Mouse (Mus musculus) hindbrain, embryonic 12.5 days (tissue): ENCODE data around the gene Reln. TPM values are rescaled to one million over a fixed set of nuclear protein-coding genes. Genes with fewer than 3 reads are reported as not detected.

Experiments
- ATAC-seq: fragments of 200-750 bp; cut with Nextera tagmentation; 2 replicates; pipeline ENCODE4 v1.8.0; 2017; ENCODE audit warnings: moderate TSS enrichment; ENCODE audit not compliant: low FRiP score
- H3K27ac ChIP-seq: fragments of 300-500 bp; sonication (generic); 2 replicates; pipeline ENCODE4 v1.5.1; 2016; ENCODE audit warnings: mild to moderate bottlenecking
- H3K27me3 ChIP-seq: fragments of 300-500 bp; sonication (generic); 2 replicates; pipeline ENCODE4 v1.6.1; 2016; ENCODE audit warnings: mild to moderate bottlenecking
- H3K36me3 ChIP-seq: fragments of 300-500 bp; sonication (generic); 2 replicates; pipeline ENCODE4 v1.6.1; 2016; ENCODE audit warnings: mild to moderate bottlenecking
- H3K4me1 ChIP-seq: fragments of 300-500 bp; sonication (generic); 2 replicates; pipeline ENCODE4 v1.6.1; 2016
- H3K4me2 ChIP-seq: fragments of 300-500 bp; sonication (generic); replicated peaks from 2 replicates; pipeline ENCODE4 v1.6.1; 2016; ENCODE audit warnings: mild to moderate bottlenecking
- H3K4me3 ChIP-seq: fragments of 300-500 bp; sonication (generic); 2 replicates; pipeline ENCODE4 v1.5.1; 2016; ENCODE audit warnings: mild to moderate bottlenecking
- H3K9ac ChIP-seq: fragments of 300-500 bp; sonication (generic); 2 replicates; pipeline ENCODE4 v1.6.1; 2016; ENCODE audit warnings: mild to moderate bottlenecking, moderate library complexity
- H3K9me3 ChIP-seq: fragments of 300-500 bp; sonication (generic); replicated peaks from 2 replicates; pipeline ENCODE4 v1.6.1; 2016; ENCODE audit warnings: mild to moderate bottlenecking
- WGBS: fragments of 180-500 bp; shearing (Covaris S2); methylation state at CpG from one replicate; pipeline ENCODE4 v1.1.7; 2016; 5-methylcytosine and 5-hydroxymethylcytosine counted together
- polyA plus RNA-seq: library from polyadenylated mRNA; unstranded; fragments of >200 nt; fragmentation: Nextera tagmentation; extraction: Ambion mirVana; gene quantifications from 2 replicates; pipeline ENCODE4 v1.2.1, GENCODE M21; 2016

Reln gene
- polyA plus RNA-seq, 1 experiment from 2014 or later = 12.9 TPM

DNA sequence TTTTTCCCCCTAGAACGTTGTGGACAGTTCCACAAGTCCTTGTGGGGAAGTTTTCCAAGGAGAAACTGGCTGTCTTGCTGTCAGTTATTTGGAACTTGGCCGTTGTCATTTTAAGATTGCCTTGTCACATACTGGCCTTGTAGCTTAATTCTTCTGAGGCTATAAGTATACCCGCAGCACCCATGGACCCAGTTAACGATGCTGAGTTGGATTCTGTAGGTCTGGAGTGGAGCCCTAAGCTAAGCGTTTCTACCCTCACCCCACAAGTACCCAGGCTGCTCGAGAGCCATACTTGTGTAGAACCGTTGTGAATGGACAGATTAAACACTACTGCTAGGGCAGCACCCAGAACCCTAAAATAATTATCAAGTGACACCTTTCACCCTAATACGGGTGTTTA lies 477.8 kb downstream of the Reln start:
- peak overlapping the region; percentile 51; the same call in 1 of the 2 replicates for H3K4me2 ChIP-seq
- ATAC-seq = no peak
- 71% methylated on average over 8 of the region's 8 CpGs for WGBS

DNA sequence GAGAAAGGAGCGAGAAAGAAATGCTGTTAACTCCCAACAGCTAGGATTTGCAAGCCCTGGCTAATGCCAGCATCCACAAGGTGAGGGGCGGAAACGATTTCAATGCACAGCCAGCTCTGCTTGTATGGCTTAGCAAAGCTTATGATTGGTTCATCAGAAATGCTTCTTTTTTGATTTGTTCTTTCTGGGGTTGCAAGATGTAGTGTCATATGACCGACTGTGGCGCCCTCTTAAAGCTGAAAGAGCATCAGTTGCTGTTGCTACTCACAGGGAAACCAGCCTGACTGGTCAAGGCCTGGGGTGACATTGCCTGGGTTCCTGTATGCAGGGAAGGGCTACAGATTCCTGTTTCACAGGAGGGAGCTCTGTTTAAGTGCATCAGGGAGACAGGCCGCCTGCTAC lies 478.2 kb downstream of the Reln start:
- Histone ChIP-seq H3K4me2 (peak overlapping the region; percentile 51), H3K27me3 (peaks cover 8% of the 10 kb centered on the region), H3K27ac (no peak overlapping the region), H3K4me1 (peaks cover 11% of the 10 kb centered on the region), H3K4me3 (peak overlapping the region; percentile 15; the same call in 1 of the 2 replicates), H3K9ac (no peak overlapping the region), H3K9me3 (no peaks in the 10 kb centered on the region), H3K36me3 (no peaks in the 10 kb centered on the region)
- no peak; the same call in 1 of the 2 replicates for ATAC-seq
- WGBS = 11% methylated on average over 6 of the region's 6 CpGs

More for the DNA sequence above, 477.8 kb downstream of the Reln start:
- peaks cover 11% of the 10 kb centered on the region for H3K4me1 ChIP-seq
- H3K9me3 ChIP-seq = no peaks in the 10 kb centered on the region
- H3K36me3 ChIP-seq = no peaks in the 10 kb centered on the region
- H3K27ac ChIP-seq = no peak overlapping the region
- H3K4me3 ChIP-seq = no peak overlapping the region
- H3K9ac ChIP-seq = no peak overlapping the region
- H3K27me3 ChIP-seq = peaks cover 8% of the 10 kb centered on the region

DNA sequence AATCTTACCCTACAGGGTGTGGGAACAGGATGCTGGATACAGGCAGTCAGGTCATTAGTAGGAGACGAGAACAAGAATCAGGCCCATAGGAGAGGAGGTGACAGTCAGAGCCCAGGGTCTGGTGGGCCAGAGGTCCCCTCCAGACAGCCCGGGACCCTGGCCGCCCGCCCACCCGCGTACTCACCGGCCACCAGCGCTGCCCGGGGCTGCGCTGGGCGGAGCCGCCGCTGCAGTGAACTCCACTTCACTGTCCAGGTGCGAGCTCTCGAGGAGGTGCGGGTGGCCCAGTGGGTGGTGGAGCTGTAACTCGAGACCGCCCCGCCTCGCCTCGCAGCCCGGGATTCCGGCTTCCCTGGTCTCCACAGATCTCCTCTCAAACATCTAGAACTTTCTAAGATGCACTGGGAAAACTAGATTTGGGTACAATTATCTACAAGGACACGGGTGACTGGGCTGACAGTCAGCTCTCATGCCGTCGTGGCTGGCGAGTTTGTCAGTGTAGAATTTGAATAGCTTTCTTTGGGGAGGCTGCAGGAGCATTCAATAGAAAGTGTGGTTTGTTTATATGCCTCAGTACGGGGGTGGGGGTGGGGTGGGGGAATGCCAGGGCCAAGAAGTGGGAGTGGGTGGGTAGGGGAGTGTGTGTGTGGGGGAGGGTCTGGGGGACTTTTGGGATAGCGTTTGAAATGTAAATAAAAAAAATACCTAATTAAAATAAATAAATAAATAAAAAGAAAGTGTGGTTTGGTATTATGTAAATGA lies 479.0 kb downstream of the Reln start, which contains the start of gene Slc26a5:
TSS of gene Slc26a5 (minus strand) at position 259 of the 762 bp plus-strand sequence.
- peak within 1 kb of the TSS; percentile 51 for H3K4me2 ChIP-seq
- H3K36me3 ChIP-seq = no peaks in the 10 kb centered on the region
- H3K9ac ChIP-seq = no peak within 1 kb of the TSS
- H3K27me3 ChIP-seq = peaks cover 8% of the 10 kb centered on the region
- no peak within 1 kb of the TSS for H3K27ac ChIP-seq
- H3K9me3 ChIP-seq = no peaks in the 10 kb centered on the region
- peak within 1 kb of the TSS; percentile 24 for H3K4me3 ChIP-seq
- ATAC-seq = peak; percentile 50
- under 1% methylated on average over 29 of the region's 29 CpGs for WGBS
- H3K4me1 ChIP-seq = peaks cover 11% of the 10 kb centered on the region

DNA sequence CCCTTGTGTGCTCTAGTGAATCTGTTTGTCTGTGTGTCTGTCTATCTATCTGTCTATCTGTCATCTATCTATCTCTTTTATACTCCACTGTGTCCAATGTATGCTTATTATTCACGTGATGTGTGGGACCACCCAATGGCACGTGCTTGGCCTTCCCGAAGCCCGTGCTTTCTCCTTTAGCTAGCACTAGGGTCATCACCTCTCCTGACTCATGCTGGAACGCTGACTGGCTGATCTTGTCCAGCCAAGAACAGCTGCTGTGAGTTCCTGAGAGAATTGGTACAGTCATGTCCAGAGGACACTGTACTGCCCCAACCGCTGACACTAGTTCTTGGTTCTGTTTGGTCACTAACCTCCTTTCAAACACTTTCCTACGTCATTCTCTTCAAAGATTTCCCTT lies 485.8 kb downstream of the Reln start:
- no peak overlapping the region for H3K4me3 ChIP-seq
- H3K4me1 ChIP-seq = no peaks in the 10 kb centered on the region
- WGBS = 88% methylated on average over 7 of the region's 7 CpGs
- no peak overlapping the region for H3K4me2 ChIP-seq
- H3K27ac ChIP-seq = no peak overlapping the region
- H3K36me3 ChIP-seq = no peaks in the 10 kb centered on the region
- no peaks in the 10 kb centered on the region for H3K9me3 ChIP-seq
- no peak for ATAC-seq
- no peaks in the 10 kb centered on the region for H3K27me3 ChIP-seq
- no peak overlapping the region for H3K9ac ChIP-seq

DNA sequence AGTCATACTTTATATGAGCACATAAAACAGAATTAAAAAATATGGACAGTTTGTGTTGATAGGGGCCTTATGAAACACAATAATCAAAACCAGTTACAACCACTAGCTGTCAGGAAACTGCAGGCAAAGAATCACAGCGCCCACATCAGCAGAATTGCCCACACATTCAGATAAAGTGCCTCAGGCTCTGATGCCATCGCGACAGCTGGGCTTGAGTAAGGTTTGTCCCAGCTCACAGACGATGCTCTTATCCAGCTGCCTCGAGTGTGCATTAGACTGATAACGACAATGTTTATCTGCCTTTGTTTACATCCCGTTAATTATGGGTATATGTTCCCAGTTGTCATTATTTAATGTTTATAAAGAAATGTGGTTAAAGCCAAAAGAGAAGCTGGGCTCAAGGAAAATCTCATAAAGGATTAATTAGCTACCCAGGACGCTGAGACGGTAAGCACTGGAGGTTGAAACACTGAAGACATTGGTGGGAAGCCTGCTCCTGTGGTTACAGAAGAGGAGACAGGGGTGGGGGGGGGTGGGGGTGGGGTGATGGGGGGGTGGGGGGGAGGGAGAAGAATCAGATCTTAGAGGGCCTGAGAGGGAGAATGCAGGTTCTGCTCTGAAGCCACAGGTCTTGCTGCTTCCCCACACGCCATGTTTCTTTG lies 492.7 kb downstream of the Reln start:
- no peak overlapping the region for H3K27ac ChIP-seq
- 62% methylated on average over 10 of the region's 10 CpGs for WGBS
- peak; percentile 54; the same call in 1 of the 2 replicates for ATAC-seq

DNA sequence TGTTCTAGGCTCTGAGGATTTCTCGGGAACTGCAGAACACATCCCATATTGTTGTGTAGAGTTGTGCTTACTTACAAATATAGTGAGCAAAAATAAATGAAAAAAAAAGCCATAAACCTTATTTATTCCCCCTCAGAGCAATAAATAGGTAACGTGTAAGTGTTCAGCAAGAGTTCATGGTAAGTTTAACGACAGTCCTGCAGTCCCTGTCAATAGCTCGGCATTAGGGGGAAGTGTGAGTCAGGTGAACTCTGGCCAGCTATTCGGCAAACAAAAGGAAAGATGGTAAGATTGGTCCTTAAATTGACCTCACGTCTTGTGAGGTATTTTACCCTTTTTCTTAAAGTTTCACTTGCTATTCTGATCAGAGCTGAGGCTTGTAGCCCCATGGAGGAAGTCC lies 497.1 kb downstream of the Reln start:
- H3K27ac ChIP-seq = no peak overlapping the region
- no peak overlapping the region for H3K4me3 ChIP-seq
- no peak for ATAC-seq
- no peaks in the 10 kb centered on the region for H3K27me3 ChIP-seq
- no peaks in the 10 kb centered on the region for H3K4me1 ChIP-seq
- H3K4me2 ChIP-seq = no peak overlapping the region
- H3K9ac ChIP-seq = no peak overlapping the region
- H3K36me3 ChIP-seq = no peaks in the 10 kb centered on the region
- WGBS = 86% methylated on average over 6 of the region's 6 CpGs
- H3K9me3 ChIP-seq = no peaks in the 10 kb centered on the region

More for the DNA sequence above, 492.7 kb downstream of the Reln start:
- Histone ChIP-seq H3K4me2 (no peak overlapping the region), H3K4me1 (no peaks in the 10 kb centered on the region), H3K4me3 (no peak overlapping the region), H3K36me3 (no peaks in the 10 kb centered on the region), H3K27me3 (no peaks in the 10 kb centered on the region), H3K9me3 (no peaks in the 10 kb centered on the region), H3K9ac (no peak overlapping the region)

DNA sequence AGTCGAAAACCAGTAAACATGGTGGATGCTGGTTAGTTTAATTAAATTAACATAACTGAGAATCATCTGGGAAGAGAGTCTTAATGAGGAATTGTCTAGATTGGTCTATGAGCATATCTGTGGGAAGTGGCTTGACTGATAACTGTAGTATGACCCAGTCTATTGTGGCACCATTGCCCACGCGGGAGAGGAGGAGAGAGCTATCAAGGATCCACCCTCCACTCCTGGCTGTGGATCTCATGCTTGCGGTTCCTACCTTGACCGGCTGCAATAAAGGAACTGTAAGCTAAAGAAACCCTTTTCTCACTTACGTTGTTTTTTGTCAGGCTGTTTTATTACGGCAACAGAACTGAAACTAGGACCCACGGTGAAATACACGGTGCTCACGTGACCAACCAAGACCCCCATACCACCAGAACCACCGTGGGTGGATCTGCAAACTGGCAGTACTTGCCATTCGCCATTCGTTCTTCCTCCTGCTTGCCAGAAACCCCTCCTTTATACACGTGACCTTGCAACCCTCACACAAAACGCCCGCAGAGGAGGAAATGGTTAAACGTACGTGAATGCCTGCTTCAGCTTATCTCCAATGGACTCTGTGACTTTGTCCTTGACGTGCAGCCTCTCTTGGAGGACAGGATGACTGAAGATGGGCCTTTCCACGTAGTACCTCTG lies 497.7 kb downstream of the Reln start:
- Histone ChIP-seq H3K4me3 (no peak overlapping the region), H3K4me1 (no peaks in the 10 kb centered on the region), H3K27me3 (no peaks in the 10 kb centered on the region), H3K9ac (no peak overlapping the region), H3K9me3 (no peaks in the 10 kb centered on the region), H3K36me3 (no peaks in the 10 kb centered on the region), H3K4me2 (no peak overlapping the region), H3K27ac (no peak overlapping the region)
- WGBS = 87% methylated on average over 20 of the region's 20 CpGs
- no peak for ATAC-seq

DNA sequence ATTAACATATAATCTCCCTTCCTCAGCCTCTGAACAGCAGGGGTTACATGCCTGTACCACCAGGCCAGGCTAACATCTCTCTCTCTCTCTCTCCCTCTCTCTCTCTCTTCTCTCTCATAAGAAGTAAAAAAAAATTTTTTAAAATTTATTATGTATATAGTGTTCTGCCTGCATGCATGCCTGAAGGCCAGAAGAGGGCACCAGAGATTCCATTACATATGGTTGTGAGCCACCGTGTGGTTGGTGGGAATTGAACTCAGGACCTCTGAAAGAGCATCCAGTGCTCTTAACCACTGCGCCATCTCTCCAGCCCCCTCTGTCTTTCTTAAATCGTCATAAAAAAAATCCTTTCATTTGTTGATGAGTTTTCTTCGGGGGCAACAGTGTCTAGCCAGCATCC lies 499.8 kb downstream of the Reln start:
- Histone ChIP-seq H3K36me3 (no peaks in the 10 kb centered on the region), H3K27ac (no peak overlapping the region), H3K4me1 (no peaks in the 10 kb centered on the region), H3K27me3 (no peaks in the 10 kb centered on the region), H3K4me2 (no peak overlapping the region), H3K4me3 (no peak overlapping the region), H3K9ac (no peak overlapping the region), H3K9me3 (no peaks in the 10 kb centered on the region)
- 72% methylated on average over 4 of the region's 4 CpGs for WGBS
- ATAC-seq = no peak

Other genes with a start within 250 kb of the Reln start
- 37.5 and 38.1 TPM in 2 replicates for gene Orc5, start 205.7 kb upstream of the Reln start, polyA plus RNA-seq